Mouse (Mus musculus) bone marrow macrophage, adult 2 months (primary cell): ENCODE data around the gene Foxs1. TPM values are rescaled to one million over a fixed set of nuclear protein-coding genes. Genes with fewer than 3 reads are reported as not detected.

Experiments
- H3K27ac ChIP-seq: 2 replicates; pipeline ENCODE4 v1.5.1; 2012; ENCODE audit warnings: low read depth, low read length; ENCODE audit not compliant: insufficient read depth
- H3K4me1 ChIP-seq: 2 replicates; pipeline ENCODE4 v1.6.1; 2012; ENCODE audit warnings: low read length; ENCODE audit not compliant: control insufficient read depth, insufficient read depth
- H3K4me3 ChIP-seq: 2 replicates; pipeline ENCODE4 v1.5.1; 2012; ENCODE audit warnings: mild to moderate bottlenecking, low read length, moderate library complexity; ENCODE audit not compliant: insufficient read depth
- CTCF ChIP-seq: IDR thresholded peaks from 2 replicates; pipeline ENCODE4 v1.5.1; 2012; ENCODE audit warnings: low read depth, mild to moderate bottlenecking, low read length, moderate library complexity
- POLR2A ChIP-seq: IDR thresholded peaks from 2 replicates; pipeline ENCODE4 v1.6.1; 2012; ENCODE audit warnings: mild to moderate bottlenecking, low read depth, low read length, borderline replicate concordance
- polyA plus RNA-seq: library from polyadenylated mRNA; stranded (reverse); fragments of >200 nt; gene quantifications from 2 replicates; pipeline ENCODE4 v1.2.4, GENCODE M21; 2012; ENCODE audit not compliant: missing spikeins, insufficient read depth, insufficient read length

The Foxs1 gene
- polyA plus RNA-seq, 1 experiment, result not detected

GRCm38 (mm10) chr2:152928988-152929370 lies 4.0 kb downstream of the Foxs1 start:
- Histone ChIP-seq H3K4me3 (no peak overlapping the region), H3K27ac (no peak overlapping the region), H3K4me1 (peaks cover 71% of the 10 kb centered on the region)
- TF ChIP-seq CTCF, result no peak
- no peak for TF ChIP-seq POLR2A

- Histone ChIP-seq H3K4me1 (peaks cover 73% of the 10 kb centered on the region), H3K27ac (peak overlapping the region; percentile 80), H3K4me3 (no peak overlapping the region)
- TF ChIP-seq CTCF (no peak), POLR2A (no peak)
Observed at GRCm38 (mm10) chr2:152928219-152928987, 4.6 kb downstream of the Foxs1 start.

- Histone ChIP-seq H3K27ac (peak overlapping the region; percentile 80), H3K4me1 (peaks cover 73% of the 10 kb centered on the region), H3K4me3 (no peak overlapping the region)
- TF ChIP-seq CTCF, result no peak
- no peak for TF ChIP-seq POLR2A
Observed at GRCm38 (mm10) chr2:152927371-152927770, 5.6 kb downstream of the Foxs1 start.

- Histone ChIP-seq H3K4me1 (peaks cover 71% of the 10 kb centered on the region), H3K4me3 (no peak overlapping the region), H3K27ac (peak overlapping the region; percentile 80)
- TF ChIP-seq CTCF (no peak), POLR2A (no peak)
Observed at GRCm38 (mm10) chr2:152926896-152927295, 6.1 kb downstream of the Foxs1 start.

- Histone ChIP-seq H3K4me1 (peaks cover 56% of the 10 kb centered on the region), H3K4me3 (no peak overlapping the region), H3K27ac (peak overlapping the region; percentile 61)
- TF ChIP-seq CTCF, result no peak
- TF ChIP-seq POLR2A, result no peak
Observed at GRCm38 (mm10) chr2:152925189-152925872, 7.7 kb downstream of the Foxs1 start.

- Histone ChIP-seq H3K4me3 (no peak overlapping the region), H3K27ac (no peak overlapping the region), H3K4me1 (peaks cover 51% of the 10 kb centered on the region)
- TF ChIP-seq POLR2A (no peak), CTCF (no peak)
Observed at GRCm38 (mm10) chr2:152924543-152924942, 8.5 kb downstream of the Foxs1 start.

GRCm38 (mm10) chr2:152924128-152924527 lies 8.9 kb downstream of the Foxs1 start:
- Histone ChIP-seq H3K4me3 (no peak overlapping the region), H3K4me1 (peaks cover 50% of the 10 kb centered on the region), H3K27ac (no peak overlapping the region)
- TF ChIP-seq CTCF (no peak), POLR2A (no peak)

GRCm38 (mm10) chr2:152923621-152924020 lies 9.4 kb downstream of the Foxs1 start:
- Histone ChIP-seq H3K4me1 (peaks cover 45% of the 10 kb centered on the region), H3K27ac (no peak overlapping the region), H3K4me3 (no peak overlapping the region)
- TF ChIP-seq POLR2A, result no peak
- no peak for TF ChIP-seq CTCF

- Histone ChIP-seq H3K4me1 (peaks cover 34% of the 10 kb centered on the region), H3K4me3 (no peak overlapping the region), H3K27ac (no peak overlapping the region)
- TF ChIP-seq CTCF (no peak), POLR2A (no peak)
Observed at GRCm38 (mm10) chr2:152922376-152922775, 10.6 kb downstream of the Foxs1 start.

GRCm38 (mm10) chr2:152917671-152918070 lies 15.3 kb downstream of the Foxs1 start:
- Histone ChIP-seq H3K27ac (no peak overlapping the region), H3K4me3 (no peak overlapping the region), H3K4me1 (peaks cover 4% of the 10 kb centered on the region; the same call in 1 of the 2 replicates)
- no peak for TF ChIP-seq POLR2A
